Mouse (Mus musculus) hematopoietic multipotent progenitor cell, adult 10-12 weeks (in vitro differentiated cells): Measurements from ENCODE around the gene Abcf3. TPM values are rescaled to one million over a fixed set of nuclear protein-coding genes. Genes with fewer than 3 reads are reported as not detected.

Source experiments
- polyA plus RNA-seq: library from polyadenylated mRNA; stranded (reverse); fragments of >175 nt; gene quantifications from 2 replicates; pipeline ENCODE4 v1.2.3, GENCODE M21; 2012; ENCODE audit warnings: low replicate concordance

Abcf3 gene
- 28.8 and 31.8 TPM in 2 replicates for polyA plus RNA-seq

DNA sequence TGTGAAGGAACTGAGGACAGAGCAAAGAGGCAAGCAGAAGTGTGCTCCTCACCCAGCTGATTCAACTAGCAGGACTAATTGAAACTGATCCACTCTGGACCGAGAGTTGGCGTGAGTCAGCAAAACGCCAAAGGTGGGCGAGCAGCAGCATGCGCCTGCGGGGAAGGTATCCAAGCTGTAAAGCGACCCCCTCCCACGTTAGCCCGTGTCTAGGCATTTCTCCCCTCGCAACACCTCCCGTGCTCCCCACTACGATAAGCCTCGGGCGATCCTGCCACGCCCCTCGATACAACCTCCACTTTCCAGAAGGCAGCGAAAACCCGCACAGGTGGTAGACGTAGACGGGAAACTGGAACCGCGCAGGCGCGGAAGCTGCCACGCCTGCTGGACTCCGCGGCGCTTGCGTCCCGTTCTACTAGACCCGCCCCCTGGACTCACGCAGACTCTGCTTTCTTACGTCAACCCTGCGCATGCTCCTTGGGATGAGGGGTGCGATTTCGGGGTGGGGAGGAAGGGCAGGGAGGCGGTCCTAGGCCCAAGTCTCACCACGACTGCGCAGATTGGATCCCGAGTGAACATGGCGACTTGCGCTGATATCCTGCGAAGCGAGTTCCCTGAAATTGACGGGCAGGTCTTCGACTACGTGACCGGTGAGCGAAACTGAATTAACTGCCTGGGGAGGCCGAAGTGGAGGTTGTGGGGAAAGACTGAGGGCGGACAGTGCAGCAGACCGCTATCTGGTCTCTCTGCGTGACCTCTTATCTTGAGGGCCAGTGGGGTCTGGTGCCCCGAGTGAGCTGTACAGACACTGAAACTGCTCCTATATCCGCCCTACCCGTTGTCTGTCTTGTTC lies at the start of gene Abcf3:
TSS of gene Abcf3 (plus strand) at position 482 of the 853 bp plus-strand sequence.

DNA sequence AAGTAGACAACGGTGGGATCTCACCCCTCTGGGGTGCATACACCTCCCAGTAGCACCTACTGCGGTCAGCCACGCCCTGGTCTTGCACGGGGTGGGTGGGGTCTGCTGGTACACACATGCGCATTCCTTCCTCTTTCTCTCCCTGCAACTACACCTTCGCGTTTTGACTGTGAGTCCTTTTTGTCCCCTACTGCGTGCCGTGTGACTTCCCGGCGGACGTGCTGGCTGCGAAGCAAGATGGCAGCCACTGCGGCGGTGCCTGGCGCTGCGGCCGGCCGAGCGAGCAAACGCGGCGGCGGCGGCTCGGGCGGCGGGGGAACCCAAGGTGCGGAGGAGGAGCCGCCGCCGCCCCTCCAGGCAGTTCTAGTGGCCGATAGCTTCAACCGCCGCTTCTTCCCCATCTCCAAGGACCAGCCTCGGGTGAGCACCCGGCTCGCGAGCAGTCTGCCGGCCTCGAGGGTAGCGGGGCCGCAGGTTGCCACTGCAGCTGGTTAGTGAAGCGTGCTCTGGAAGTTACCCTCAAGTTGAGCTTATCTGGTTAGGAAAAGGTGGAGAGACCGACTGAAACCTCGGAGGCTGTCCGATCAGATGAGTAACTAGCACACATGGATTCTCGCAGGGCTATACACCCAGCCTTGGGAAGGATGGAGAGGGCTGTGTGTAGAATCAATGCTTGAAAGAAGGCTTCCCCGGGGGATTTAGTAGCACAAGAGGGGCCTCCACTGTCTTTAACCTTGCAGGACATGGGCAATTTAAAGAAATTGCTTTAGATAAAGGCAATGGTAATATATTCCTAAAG lies 49.5 kb upstream of the Abcf3 start, which contains the start of gene Eif2b5:
TSS of gene Eif2b5 (plus strand) at position 141 of the 799 bp plus-strand sequence.

DNA sequence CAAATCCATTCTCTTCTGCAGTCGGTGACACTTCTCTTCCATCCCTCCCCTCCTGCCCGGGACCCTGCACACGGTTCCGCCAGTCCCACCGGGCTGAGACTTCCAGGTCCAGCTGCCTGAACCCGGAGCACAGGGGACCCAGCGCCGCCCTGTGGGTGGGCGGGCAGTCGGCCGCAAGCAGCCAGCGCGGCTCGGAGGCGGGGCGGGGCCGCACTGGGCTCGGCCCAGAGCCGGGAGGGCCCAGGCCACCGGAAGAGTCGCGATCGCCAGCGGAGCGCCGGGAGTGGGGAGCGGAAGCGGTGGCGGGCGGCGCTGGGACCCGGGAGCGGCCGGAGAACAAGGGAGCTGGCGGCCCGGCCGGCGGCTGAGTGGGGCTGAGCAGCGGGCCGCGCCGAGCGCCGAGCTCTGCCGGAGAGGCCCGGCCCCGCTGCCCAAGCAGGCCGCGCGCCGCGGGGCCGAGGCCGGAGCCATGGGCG lies 31.6 kb upstream of the Abcf3 start, which contains the start of gene Dvl3:
TSS of gene Dvl3 (plus strand) at position 257 of the 476 bp plus-strand sequence.

DNA sequence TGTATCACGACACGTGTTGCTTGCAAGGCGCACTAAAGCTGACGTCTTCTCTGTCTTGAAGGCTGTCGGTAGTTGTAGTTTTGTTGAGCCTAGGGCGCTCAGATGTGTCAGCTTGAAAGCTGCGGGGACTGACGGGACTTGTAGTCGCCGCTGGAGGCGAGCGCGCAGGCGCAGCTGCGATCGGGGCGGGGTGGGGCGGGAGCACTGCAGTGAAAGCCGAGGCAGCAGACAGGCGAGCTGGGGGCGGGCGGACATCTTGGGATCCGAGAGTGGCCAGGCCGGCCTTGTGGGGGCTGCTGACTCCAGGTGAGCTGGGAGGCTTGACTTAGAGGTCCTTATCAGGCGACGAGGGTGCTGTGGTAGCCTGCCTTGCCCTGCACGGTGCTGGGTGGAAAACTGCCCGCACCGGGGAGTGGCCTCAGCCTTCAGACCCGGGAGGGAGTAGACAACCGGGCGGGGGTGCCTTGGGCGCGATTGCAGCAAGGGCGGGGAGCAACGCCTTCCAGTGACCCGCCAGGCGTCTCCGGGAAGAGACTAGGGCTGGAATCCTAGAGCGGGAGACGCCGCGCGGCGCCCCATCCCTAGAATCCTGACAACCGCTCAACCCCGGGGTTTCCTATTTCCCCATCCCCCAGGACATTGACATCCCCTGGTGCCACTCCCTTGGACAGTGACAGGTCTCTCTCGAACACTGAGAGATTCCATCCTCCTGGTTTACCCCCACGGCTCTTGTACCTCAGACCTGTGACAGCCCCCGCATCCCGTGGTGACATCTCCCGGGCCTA lies 12.9 kb upstream of the Abcf3 start, which contains the start of gene Ap2m1:
TSS of gene Ap2m1 (plus strand) at position 183 of the 785 bp plus-strand sequence.

DNA sequence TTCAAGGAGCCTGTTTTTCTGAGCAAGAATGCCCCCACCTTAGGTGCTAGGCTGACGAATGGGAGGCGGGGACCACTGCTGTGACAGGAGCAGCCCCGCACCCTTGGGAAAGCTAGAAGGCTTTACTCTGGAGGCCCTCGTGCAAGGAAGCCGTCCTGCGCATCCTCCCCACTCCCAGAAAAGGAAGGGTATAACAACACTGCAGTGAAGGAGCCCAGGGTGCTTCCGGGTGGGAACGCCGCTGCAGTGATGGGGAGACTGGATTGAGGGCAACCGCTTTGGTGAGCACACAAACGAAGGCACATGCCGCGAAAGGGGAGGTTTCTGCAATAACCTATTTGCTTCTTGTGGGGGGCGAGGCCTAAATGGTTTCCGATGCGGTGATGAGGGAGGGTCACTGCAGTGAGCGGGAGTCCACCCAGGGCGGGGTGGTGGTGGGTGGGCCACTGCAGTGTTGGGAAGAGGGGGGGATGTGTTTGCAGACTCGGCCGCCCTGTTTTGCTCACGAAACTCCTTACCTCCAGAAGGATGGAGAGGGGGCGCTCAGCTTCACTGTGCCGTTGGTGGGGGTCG lies 41.1 kb downstream of the Abcf3 start, which contains the start of gene Vwa5b2:
TSS of gene Vwa5b2 (plus strand) at position 106 of the 573 bp plus-strand sequence.

Other genes with a start within 250 kb of the Abcf3 start
- gene Parl, start 246.2 kb upstream of the Abcf3 start, polyA plus RNA-seq, result 120 and 194 TPM in 2 replicates
- 1.6 and 2.7 TPM in 2 replicates for gene Cyp2ab1, start 223.2 kb upstream of the Abcf3 start, polyA plus RNA-seq
- gene Abcc5, start 122.2 kb upstream of the Abcf3 start, polyA plus RNA-seq, result 4.6 and 8.1 TPM in 2 replicates
- 12.9 and 17.4 TPM in 2 replicates for gene Eif2b5, start 49.8 kb upstream of the Abcf3 start, polyA plus RNA-seq
- 31.2 and 61.5 TPM in 2 replicates for gene Dvl3, start 31.6 kb upstream of the Abcf3 start, polyA plus RNA-seq
- 63.6 and 66.9 TPM in 2 replicates for gene Ap2m1, start 13.1 kb upstream of the Abcf3 start, polyA plus RNA-seq
- gene Vwa5b2, start 40.9 kb downstream of the Abcf3 start, polyA plus RNA-seq, result 0.04 and 0.05 TPM in 2 replicates
- 0.40 and 5.7 TPM in 2 replicates for gene Eef1akmt4, start 63.0 kb downstream of the Abcf3 start, polyA plus RNA-seq
- not detected in 2 replicates for gene Gm49333, start 63.0 kb downstream of the Abcf3 start, polyA plus RNA-seq
- 12.4 and 14.8 TPM in 2 replicates for gene Alg3, start 63.2 kb downstream of the Abcf3 start, polyA plus RNA-seq
- gene Camk2n2, start 72.7 kb downstream of the Abcf3 start, polyA plus RNA-seq, result 0.65 and 2.3 TPM in 2 replicates
- gene Ece2, start 81.3 kb downstream of the Abcf3 start, polyA plus RNA-seq, result not detected in 2 replicates
- gene Psmd2, start 103.1 kb downstream of the Abcf3 start, polyA plus RNA-seq, result 104 and 180 TPM in 2 replicates
- gene Eif4g1, start 119.7 kb downstream of the Abcf3 start, polyA plus RNA-seq, result 484 and 1,061 TPM in 2 replicates
- gene Fam131a, start 144.7 kb downstream of the Abcf3 start, polyA plus RNA-seq, result 4.5 and 6.6 TPM in 2 replicates
- 0.23 and 5.3 TPM in 2 replicates for gene Polr2h, start 169.1 kb downstream of the Abcf3 start, polyA plus RNA-seq
- 3.0 and 6.2 TPM in 2 replicates for gene Clcn2, start 169.2 kb downstream of the Abcf3 start, polyA plus RNA-seq
- gene Chrd, start 184.6 kb downstream of the Abcf3 start, polyA plus RNA-seq, result not detected in 2 replicates
- not detected in 2 replicates for gene Thpo, start 185.9 kb downstream of the Abcf3 start, polyA plus RNA-seq